Mouse (Mus musculus) forelimb bud, embryonic 11.5 days (tissue): ENCODE results near the gene Slamf9.

Experiments
- DNase-seq: peaks from one replicate; pipeline ENCODE4 v3.0.0-alpha.2; 2012; ENCODE audit warnings: low read depth, low spot score

The Slamf9 gene

GRCm38 (mm10) chr1:172513525-172514212, 38.5 kb downstream of the Slamf9 start:
- DNase-seq, result no peak

- no peak for DNase-seq
These were observed 39.0 kb downstream of the Slamf9 start for GRCm38 (mm10) chr1:172514213-172514529.

- no peak for DNase-seq
These were observed 39.6 kb downstream of the Slamf9 start for GRCm38 (mm10) chr1:172514551-172515268.

GRCm38 (mm10) chr1:172515396-172515795, 40.2 kb downstream of the Slamf9 start:
- no peak for DNase-seq

GRCm38 (mm10) chr1:172518013-172518412, 42.9 kb downstream of the Slamf9 start:
- DNase-seq, result no peak

- no peak for DNase-seq
These were observed 44.5 kb downstream of the Slamf9 start for GRCm38 (mm10) chr1:172519644-172520043.

- DNase-seq, result peak; percentile 95
These were observed 45.6 kb downstream of the Slamf9 start, which contains the start of gene Cfap45 for GRCm38 (mm10) chr1:172520576-172521440. Gene Cfap45, plus strand, starts transcription at chr1:172520801.

- DNase-seq, result no peak
These were observed 47.4 kb downstream of the Slamf9 start for GRCm38 (mm10) chr1:172522524-172522923.

- no peak for DNase-seq
These were observed 48.5 kb downstream of the Slamf9 start for GRCm38 (mm10) chr1:172523699-172524101.

GRCm38 (mm10) chr1:172525027-172525764, 50.0 kb downstream of the Slamf9 start:
- DNase-seq, result no peak

GRCm38 (mm10) chr1:172525971-172526370, 50.8 kb downstream of the Slamf9 start:
- DNase-seq, result no peak

GRCm38 (mm10) chr1:172526380-172527081, 51.4 kb downstream of the Slamf9 start:
- no peak for DNase-seq

- no peak for DNase-seq
These were observed 52.3 kb downstream of the Slamf9 start for GRCm38 (mm10) chr1:172527431-172527830.
